In the genomic region with DNA sequence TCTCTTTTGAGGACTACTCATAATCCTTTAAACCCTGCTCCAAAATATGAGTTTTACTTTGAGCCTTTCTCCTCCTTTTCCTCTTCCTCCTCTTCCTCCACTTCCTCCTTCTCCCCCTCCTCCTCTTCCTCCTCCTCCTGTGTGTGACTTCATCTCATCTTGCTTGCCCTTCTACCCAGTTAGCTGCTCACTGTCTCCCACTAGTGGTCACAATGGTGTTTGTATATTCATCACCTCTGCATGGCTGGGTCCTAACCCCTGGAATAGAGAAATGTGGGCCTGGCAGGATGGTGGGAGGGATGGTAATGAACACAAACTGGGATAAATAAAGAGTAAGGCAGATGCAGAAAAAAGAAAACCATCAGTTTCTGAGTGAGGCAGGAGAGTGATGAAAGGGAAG, we compare ENCODE assay signal across 14 mouse cellular contexts.
DNase-seq lines count a peak whose midpoint lies in the region; ATAC-seq and TF ChIP-seq lines count a peak whose summit lies in the region.
"Had no signal": no experiment of that assay in that cellular context is flagged by ENCODE, and none has a peak within 500 bp of the region (broad histone marks: within the 10 kb centered on the region; RNA-seq: fewer than 3 reads in every experiment).

No protein-coding gene starts in this region.

- no peaks in the 10 kb centered on the region for H3K36me3 ChIP-seq in liver, embryonic 14.5 days (replicated peaks; ENCODE audit: control insufficient read depth, insufficient read depth, low read depth)
- no peaks in the 10 kb centered on the region for H3K36me3 ChIP-seq in ES-E14 (ENCODE audit: control insufficient read depth, insufficient read depth, low read length, poor library complexity, severe bottlenecking)
- H3K36me3 ChIP-seq: heart, embryonic 12.5 days; midbrain, embryonic 12.5 days; neural tube, embryonic 15.5 days had no signal

- no peaks in the 10 kb centered on the region for H3K4me1 ChIP-seq in liver, embryonic 14.5 days (replicated peaks; ENCODE audit: control insufficient read depth in 2 of 2, insufficient read depth in 2 of 2, low read length in 1 of 2)
- no peaks in the 10 kb centered on the region for H3K4me1 ChIP-seq in ES-E14 (ENCODE audit: control insufficient read depth in 2 of 2, insufficient read depth in 2 of 2, low read length in 2 of 2, poor library complexity in 1 of 2)
- H3K4me1 ChIP-seq: heart, embryonic 12.5 days; midbrain, embryonic 12.5 days; neural tube, embryonic 15.5 days had no signal

- H3K9ac ChIP-seq in liver, embryonic 14.5 days (replicated peaks) = no peak overlapping the region
- H3K9ac ChIP-seq in ES-E14 (ENCODE audit: insufficient read depth, low read depth, low read length, poor library complexity, severe bottlenecking) = no peak overlapping the region
- H3K9ac ChIP-seq: heart, embryonic 12.5 days; midbrain, embryonic 12.5 days; neural tube, embryonic 15.5 days had no signal

- no peak for DNase-seq in gastrocnemius, adult 2 months
- no peak for DNase-seq in gastrocnemius, postnatal 14 days
- DNase-seq in liver, embryonic 14.5 days (ENCODE audit: low read depth in 3 of 3, low spot score in 3 of 3) = no peak
- DNase-seq in liver (no peak), ES-E14 (ENCODE audit: low read depth, low spot score) (peak; percentile 44)
- DNase-seq in induced T-regulatory cell, adult 2 months (ENCODE audit: low read depth) = peak; percentile 1
- DNase-seq in spleen, postnatal 4 days (ENCODE audit: low spot score in 2 of 2) = no peak
- DNase-seq: spleen, adult 18-20 months; thymus, postnatal 25 days had no signal

- no peak for ATAC-seq in liver, embryonic 14.5 days (ENCODE audit: insufficient read depth)
- ATAC-seq in megakaryocyte progenitor cell, adult 5-6 weeks (replicated peaks; ENCODE audit: poor library complexity) = no peak
- ATAC-seq: intestine, embryonic 16.5 days had no signal

- in situ Hi-C loops in ES-E14 (cut with MboI; ENCODE audit: low sequenced_read_pairs in 2 of 2, unreplicated experiment in 2 of 2) = no loop called here

- H3K27me3 ChIP-seq in liver, embryonic 14.5 days (ENCODE audit: control insufficient read depth, insufficient read depth, low read length) = no peaks in the 10 kb centered on the region
- H3K27me3 ChIP-seq: heart, embryonic 12.5 days; midbrain, embryonic 12.5 days; neural tube, embryonic 15.5 days had no signal

- no peak overlapping the region for H3K4me3 ChIP-seq in gastrocnemius, adult 2 months
- H3K4me3 ChIP-seq in liver, embryonic 14.5 days (ENCODE audit: insufficient read depth in 1 of 2, low read depth in 2 of 2, low read length in 2 of 2) = no peak overlapping the region
- no peak overlapping the region for H3K4me3 ChIP-seq in ES-E14 (ENCODE audit: insufficient read depth in 1 of 2, low read depth in 1 of 2, low read length in 2 of 2, poor library complexity in 1 of 2, severe bottlenecking in 1 of 2)
- H3K4me3 ChIP-seq: heart, embryonic 12.5 days; midbrain, embryonic 12.5 days; neural tube, embryonic 15.5 days had no signal

- TF ChIP-seq CTCF in gastrocnemius, adult 2 months (IDR thresholded peaks at IDR 0.05) = peak; percentile 34
- TF ChIP-seq CTCF in liver, embryonic 14.5 days (IDR thresholded peaks at IDR 0.05; ENCODE audit: low read depth) = peak; percentile 42; the same call in 1 of the 2 replicates

- intact Hi-C loops in gastrocnemius, adult 2 months (cut with DNase I) = no loop called here
- intact Hi-C loops in gastrocnemius, postnatal 14 days (cut with DNase I; ENCODE audit: low total_unique reads) = no loop called here

- no peaks in the 10 kb centered on the region for H3K9me3 ChIP-seq in liver, embryonic 14.5 days (ENCODE audit: control insufficient read depth, low read length)
- no peaks in the 10 kb centered on the region for H3K9me3 ChIP-seq in ES-E14 (ENCODE audit: control insufficient read depth, insufficient read depth, low read depth, low read length)
- H3K9me3 ChIP-seq: midbrain, embryonic 12.5 days; neural tube, embryonic 15.5 days had no signal

- TF ChIP-seq EP300 in liver, embryonic 14.5 days (IDR thresholded peaks at IDR 0.05; ENCODE audit: low read depth) = no peak

- no peak overlapping the region for H3K4me2 ChIP-seq in liver, embryonic 14.5 days (ENCODE audit: low read depth)
- H3K4me2 ChIP-seq: heart, embryonic 12.5 days; midbrain, embryonic 12.5 days; neural tube, embryonic 15.5 days had no signal

- H3K27ac ChIP-seq in gastrocnemius, adult 2 months = no peak overlapping the region
- H3K27ac ChIP-seq in liver, embryonic 14.5 days = no peak overlapping the region
- no peak overlapping the region for H3K27ac ChIP-seq in ES-E14 (ENCODE audit: insufficient read depth, low read depth, low read length, poor library complexity, severe bottlenecking)
- H3K27ac ChIP-seq: midbrain, embryonic 12.5 days; neural tube, embryonic 15.5 days had no signal

TF ChIP-seq in ES-E14, 5 proteins besides CTCF, POLR2A, EP300 and RAD21:
- TF ChIP-seq HCFC1 (IDR thresholded peaks at IDR 0.05; ENCODE audit: borderline replicate concordance, insufficient read depth, low read length) (no peak), ZC3H11A (IDR thresholded peaks at IDR 0.05; ENCODE audit: borderline replicate concordance, low read depth, low read length) (no peak; the same call in 1 of the 2 replicates), MAFK (IDR thresholded peaks at IDR 0.05; ENCODE audit: insufficient read depth, low read depth, low read length) (no peak), CHD2 (IDR thresholded peaks at IDR 0.05; ENCODE audit: low read depth, low read length) (no peak), ZNF384 (IDR thresholded peaks at IDR 0.05; ENCODE audit: low read depth, low read length) (no peak)
TF ChIP-seq in ES-E14: peak in this region for 0.

Comparison
In these comparisons a context has a peak if more than half of its experiments do, and no peak if none do; other contexts are left out.
1. DNase-seq: peak in ES-E14 (single experiment) and induced T-regulatory cell, adult 2 months (single experiment); none in gastrocnemius, adult 2 months (single experiment), gastrocnemius, postnatal 14 days (single experiment), liver, embryonic 14.5 days (0 of 3), liver (single experiment) and spleen, postnatal 4 days (0 of 2).